Comparison of ENCODE assay signal across 30 mouse cellular contexts in the genomic region with DNA sequence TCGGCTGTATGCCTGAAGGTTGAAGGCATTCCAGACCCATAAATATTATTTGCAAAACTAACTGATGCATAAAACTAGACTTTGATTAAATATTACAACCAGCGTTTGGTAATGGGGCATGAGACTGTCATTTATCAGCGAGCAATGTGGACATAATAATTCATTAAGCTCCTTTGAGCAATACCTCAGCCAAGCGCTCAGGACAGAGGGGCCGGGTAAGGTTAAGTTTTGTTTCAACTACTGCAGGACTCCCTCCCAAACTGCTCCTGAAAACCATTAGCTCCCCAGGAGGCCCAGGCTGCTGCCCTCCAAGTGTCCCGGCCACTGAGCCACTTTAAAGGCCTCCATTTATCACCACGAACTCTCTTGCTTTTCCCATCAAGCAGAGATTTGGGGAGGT.
DNase-seq lines count a peak whose midpoint lies in the region; ATAC-seq and TF ChIP-seq lines count a peak whose summit lies in the region.
"Had no signal": no experiment of that assay in that cellular context is flagged by ENCODE, and none has a peak within 500 bp of the region (broad histone marks: within the 10 kb centered on the region; RNA-seq: fewer than 3 reads in every experiment).

No protein-coding gene starts in this region.

- H3K27me3 ChIP-seq in heart, postnatal 0 days (ENCODE audit: control insufficient read depth, insufficient read depth, low read length) = no peaks in the 10 kb centered on the region
- no peaks in the 10 kb centered on the region for H3K27me3 ChIP-seq in kidney, embryonic 15.5 days
- no peaks in the 10 kb centered on the region for H3K27me3 ChIP-seq in thymus, adult 2 months (ENCODE audit: control insufficient read depth, insufficient read depth, low read length)
- H3K27me3 ChIP-seq: embryonic facial prominence, embryonic 15.5 days; forebrain, embryonic 12.5 days; hindbrain, embryonic 13.5 days; lung, embryonic 15.5 days; midbrain, embryonic 13.5 days; neural tube, embryonic 15.5 days had no signal

- WGBS in heart, postnatal 0 days = 72% methylated on average over 7 of the region's 7 CpGs
- WGBS in kidney, embryonic 15.5 days = 32% methylated on average over 7 of the region's 7 CpGs
- WGBS in thymus, adult 2 months = 95% methylated on average over 7 of the region's 7 CpGs

- peaks cover 31% of the 10 kb centered on the region for H3K4me1 ChIP-seq in heart, postnatal 0 days (ENCODE audit: control insufficient read depth, insufficient read depth)
- peaks cover 15% of the 10 kb centered on the region for H3K4me1 ChIP-seq in kidney, embryonic 15.5 days
- no peaks in the 10 kb centered on the region for H3K4me1 ChIP-seq in thymus, adult 2 months (replicated peaks; ENCODE audit: control insufficient read depth, insufficient read depth, low read length)
- H3K4me1 ChIP-seq: lung, embryonic 15.5 days had no signal

- H3K36me3 ChIP-seq in heart, postnatal 0 days (replicated peaks; ENCODE audit: control insufficient read depth, insufficient read depth, low read length) = no peaks in the 10 kb centered on the region
- H3K36me3 ChIP-seq in kidney, embryonic 15.5 days = no peaks in the 10 kb centered on the region
- H3K36me3 ChIP-seq in thymus, adult 2 months (ENCODE audit: control insufficient read depth, insufficient read depth, low read length) = no peaks in the 10 kb centered on the region
- H3K36me3 ChIP-seq: embryonic facial prominence, embryonic 10.5 days; embryonic facial prominence, embryonic 15.5 days; forebrain, embryonic 12.5 days; heart, embryonic 13.5 days; hindbrain, embryonic 13.5 days; limb, embryonic 13.5 days; lung, embryonic 15.5 days; midbrain, embryonic 13.5 days; neural tube, embryonic 15.5 days had no signal

- H3K4me2 ChIP-seq in heart, postnatal 0 days (ENCODE audit: low read depth, low read length) = no peak overlapping the region
- H3K4me2 ChIP-seq in kidney, embryonic 15.5 days = no peak overlapping the region
- H3K4me2 ChIP-seq: embryonic facial prominence, embryonic 15.5 days; forebrain, embryonic 12.5 days; heart, embryonic 13.5 days; hindbrain, embryonic 13.5 days; limb, embryonic 13.5 days; liver, embryonic 11.5 days; lung, embryonic 15.5 days; midbrain, embryonic 13.5 days; neural tube, embryonic 15.5 days had no signal

- H3K9me3 ChIP-seq in heart, postnatal 0 days (replicated peaks; ENCODE audit: control insufficient read depth, low read length) = no peaks in the 10 kb centered on the region
- no peaks in the 10 kb centered on the region for H3K9me3 ChIP-seq in kidney, embryonic 15.5 days (replicated peaks)
- H3K9me3 ChIP-seq: embryonic facial prominence, embryonic 10.5 days; embryonic facial prominence, embryonic 15.5 days; forebrain, embryonic 12.5 days; heart, embryonic 13.5 days; hindbrain, embryonic 13.5 days; lung, embryonic 15.5 days; midbrain, embryonic 13.5 days; neural tube, embryonic 15.5 days had no signal

- TF ChIP-seq POLR2A in thymus, adult 2 months (IDR thresholded peaks at IDR 0.05; ENCODE audit: control insufficient read depth, extremely low read depth, insufficient read depth, low read length, poor library complexity) = no peak

- no peak overlapping the region for H3K4me3 ChIP-seq in heart, postnatal 0 days (ENCODE audit: low read depth, low read length)
- H3K4me3 ChIP-seq in kidney, embryonic 15.5 days (replicated peaks) = no peak overlapping the region
- H3K4me3 ChIP-seq in thymus, adult 2 months (ENCODE audit: control insufficient read depth, insufficient read depth, low read length) = no peak overlapping the region
- H3K4me3 ChIP-seq: embryonic facial prominence, embryonic 10.5 days; embryonic facial prominence, embryonic 15.5 days; forebrain, embryonic 12.5 days; heart, embryonic 13.5 days; hindbrain, embryonic 13.5 days; layer of hippocampus, adult 2 months; left cerebral cortex, adult 2 months; limb, embryonic 13.5 days; lung, embryonic 15.5 days; midbrain, embryonic 13.5 days; neural tube, embryonic 15.5 days had no signal

- no peak for TF ChIP-seq EP300 in heart, postnatal 0 days (IDR thresholded peaks at IDR 0.05; ENCODE audit: low read depth)

- ATAC-seq in heart, postnatal 0 days (ENCODE audit: insufficient read depth, low read depth) = no peak
- ATAC-seq in kidney, embryonic 15.5 days (replicated peaks; ENCODE audit: low FRiP score) = peak; percentile 50
- ATAC-seq: intestine, postnatal 0 days; midbrain, embryonic 13.5 days had no signal

- H3K9ac ChIP-seq in heart, postnatal 0 days (replicated peaks; ENCODE audit: low read depth, low read length) = no peak overlapping the region
- no peak overlapping the region for H3K9ac ChIP-seq in kidney, embryonic 15.5 days
- H3K9ac ChIP-seq: embryonic facial prominence, embryonic 15.5 days; forebrain, embryonic 12.5 days; heart, embryonic 13.5 days; hindbrain, embryonic 13.5 days; limb, embryonic 13.5 days; lung, embryonic 15.5 days; midbrain, embryonic 13.5 days; neural tube, embryonic 15.5 days had no signal

- peak overlapping the region; percentile 91 for H3K27ac ChIP-seq in heart, postnatal 0 days (ENCODE audit: low read depth)
- H3K27ac ChIP-seq in kidney, embryonic 15.5 days = peak overlapping the region; percentile 3; the same call in 1 of the 2 replicates
- H3K27ac ChIP-seq in thymus, adult 2 months (ENCODE audit: control insufficient read depth, insufficient read depth, low read length) = no peak overlapping the region
- H3K27ac ChIP-seq: embryonic facial prominence, embryonic 10.5 days; embryonic facial prominence, embryonic 15.5 days; forebrain, embryonic 12.5 days; hindbrain, embryonic 13.5 days; layer of hippocampus, adult 2 months; left cerebral cortex, adult 2 months; limb, embryonic 13.5 days; lung, embryonic 15.5 days; midbrain, embryonic 13.5 days; neural tube, embryonic 15.5 days; stomach, postnatal 0 days had no signal

- DNase-seq in heart, postnatal 0 days (ENCODE audit: low spot score) = no peak
- no peak for DNase-seq in heart, adult 18-20 months
- peak; percentile 58 to 72 for DNase-seq in kidney, adult 8-10 months
- peak; percentile 46 to 61 for DNase-seq in kidney, postnatal 36 days
- DNase-seq in thymus, adult 2 months = no peak
- no peak for DNase-seq in ovary, postnatal 10 days (ENCODE audit: low spot score)
- DNase-seq: adrenal gland, postnatal 25 days; B cell, adult 2 months; cerebellum, adult 11-12 months; cerebellum, postnatal 10 days; gastrocnemius, postnatal 14 days; heart, postnatal 4 days; spleen, adult 18-20 months; thymus, adult 18-20 months; thymus, postnatal 36 days had no signal

- TF ChIP-seq CTCF in heart, postnatal 0 days (IDR thresholded peaks at IDR 0.05; ENCODE audit: low read depth) = no peak
- no peak for TF ChIP-seq CTCF in thymus, adult 2 months (IDR thresholded peaks at IDR 0.05; ENCODE audit: borderline replicate concordance, control insufficient read depth, extremely low read depth, insufficient read depth, low read length, poor library complexity)

Comparison
In these comparisons a context has a peak if more than half of its experiments do, and no peak if none do; other contexts are left out.
1. DNase-seq: peak in kidney, adult 8-10 months (2 of 2) and kidney, postnatal 36 days (2 of 2); none in heart, postnatal 0 days (single experiment), heart, adult 18-20 months (0 of 2), thymus, adult 2 months (single experiment) and ovary, postnatal 10 days (single experiment).